Mouse (Mus musculus): Measurements from ENCODE around the gene Glrx5. TPM values are rescaled to one million over a fixed set of nuclear protein-coding genes. Genes with fewer than 3 reads are reported as not detected.

The Glrx5 gene
- polyA plus RNA-seq, 1 experiment from 2014 or later, result 148 TPM

GRCm38 (mm10) chr12:104997159-104997558, 35.3 kb upstream of the Glrx5 start:
- no peaks in the 10 kb centered on the region for H3K27me3 ChIP-seq
- no peak overlapping the region for H3K27ac ChIP-seq
- H3K4me3 ChIP-seq, result no peak overlapping the region
- H3K9me3 ChIP-seq (replicated peaks), result no peaks in the 10 kb centered on the region
- WGBS, result 88% methylated on average over 10 of the region's 10 CpGs
- H3K36me3 ChIP-seq (ENCODE audit: poor library complexity, severe bottlenecking), result no peaks in the 10 kb centered on the region
- ATAC-seq, result no peak
- no peak overlapping the region for H3K4me2 ChIP-seq
- no peak overlapping the region for H3K9ac ChIP-seq
- H3K4me1 ChIP-seq, result no peaks in the 10 kb centered on the region

- H3K27me3 ChIP-seq, result no peaks in the 10 kb centered on the region
- no peak overlapping the region for H3K4me2 ChIP-seq
- H3K27ac ChIP-seq, result no peak overlapping the region
- ATAC-seq, result no peak
- H3K9me3 ChIP-seq (replicated peaks), result no peaks in the 10 kb centered on the region
- H3K4me1 ChIP-seq, result no peaks in the 10 kb centered on the region
- H3K9ac ChIP-seq, result no peak overlapping the region
- WGBS, result 85% methylated on average over 10 of the region's 10 CpGs
- no peaks in the 10 kb centered on the region for H3K36me3 ChIP-seq (ENCODE audit: poor library complexity, severe bottlenecking)
- H3K4me3 ChIP-seq, result no peak overlapping the region
Measured at GRCm38 (mm10) chr12:104997641-104998293, 34.7 kb upstream of the Glrx5 start.

- peaks cover 6% of the 10 kb centered on the region; the same call in 1 of the 2 replicates for H3K4me1 ChIP-seq
- 47% methylated on average over 6 of the region's 6 CpGs for WGBS
- no peak overlapping the region for H3K4me3 ChIP-seq
- no peaks in the 10 kb centered on the region for H3K9me3 ChIP-seq (replicated peaks)
- H3K36me3 ChIP-seq (ENCODE audit: poor library complexity, severe bottlenecking), result no peaks in the 10 kb centered on the region
- no peak overlapping the region for H3K27ac ChIP-seq
- H3K9ac ChIP-seq, result no peak overlapping the region
- ATAC-seq, result no peak
- H3K4me2 ChIP-seq, result no peak overlapping the region
- no peaks in the 10 kb centered on the region for H3K27me3 ChIP-seq
Measured at GRCm38 (mm10) chr12:104998541-104998940, 33.9 kb upstream of the Glrx5 start.

- Histone ChIP-seq H3K9ac (no peak overlapping the region), H3K9me3 (replicated peaks) (no peaks in the 10 kb centered on the region), H3K4me2 (no peak overlapping the region), H3K27me3 (no peaks in the 10 kb centered on the region), H3K4me3 (no peak overlapping the region), H3K36me3 (ENCODE audit: poor library complexity, severe bottlenecking) (no peaks in the 10 kb centered on the region), H3K4me1 (peaks cover 6% of the 10 kb centered on the region; the same call in 1 of the 2 replicates), H3K27ac (no peak overlapping the region)
- WGBS, result 64% methylated on average over 8 of the region's 8 CpGs
- ATAC-seq, result no peak
Measured at GRCm38 (mm10) chr12:104999171-104999570, 33.3 kb upstream of the Glrx5 start.

GRCm38 (mm10) chr12:105000487-105001283, 31.8 kb upstream of the Glrx5 start:
- 80% methylated on average over 9 of the region's 9 CpGs for WGBS
- Histone ChIP-seq H3K9me3 (replicated peaks) (no peaks in the 10 kb centered on the region), H3K27ac (no peak overlapping the region), H3K4me1 (peaks cover 6% of the 10 kb centered on the region; the same call in 1 of the 2 replicates), H3K4me2 (no peak overlapping the region), H3K9ac (no peak overlapping the region), H3K36me3 (ENCODE audit: poor library complexity, severe bottlenecking) (no peaks in the 10 kb centered on the region), H3K27me3 (no peaks in the 10 kb centered on the region), H3K4me3 (no peak overlapping the region)
- no peak for ATAC-seq

GRCm38 (mm10) chr12:105001317-105001716, 31.2 kb upstream of the Glrx5 start:
- no peaks in the 10 kb centered on the region for H3K36me3 ChIP-seq (ENCODE audit: poor library complexity, severe bottlenecking)
- no peak overlapping the region for H3K27ac ChIP-seq
- no peak overlapping the region for H3K4me2 ChIP-seq
- 0 out of 2 replicates have a peak, but pooled peaks cover 3% of the 10 kb centered on the region for H3K27me3 ChIP-seq
- H3K4me1 ChIP-seq, result peaks cover 6% of the 10 kb centered on the region; the same call in 1 of the 2 replicates
- no peak overlapping the region for H3K4me3 ChIP-seq
- no peak overlapping the region for H3K9ac ChIP-seq
- ATAC-seq, result no peak
- 85% methylated on average over 9 of the region's 9 CpGs for WGBS
- no peaks in the 10 kb centered on the region for H3K9me3 ChIP-seq (replicated peaks)

- H3K36me3 ChIP-seq (ENCODE audit: poor library complexity, severe bottlenecking), result no peaks in the 10 kb centered on the region
- peaks cover 6% of the 10 kb centered on the region; the same call in 1 of the 2 replicates for H3K4me1 ChIP-seq
- no peak for ATAC-seq
- H3K27me3 ChIP-seq, result peaks cover 11% of the 10 kb centered on the region
- H3K27ac ChIP-seq, result no peak overlapping the region
- no peak overlapping the region for H3K4me3 ChIP-seq
- no peak overlapping the region for H3K4me2 ChIP-seq
- H3K9ac ChIP-seq, result no peak overlapping the region
- 67% methylated on average over 10 of the region's 10 CpGs for WGBS
- no peaks in the 10 kb centered on the region for H3K9me3 ChIP-seq (replicated peaks)
Measured at GRCm38 (mm10) chr12:105002340-105003132, 30.0 kb upstream of the Glrx5 start.

GRCm38 (mm10) chr12:105003158-105003557, 29.3 kb upstream of the Glrx5 start:
- Histone ChIP-seq H3K27me3 (peaks cover 18% of the 10 kb centered on the region), H3K9me3 (replicated peaks) (no peaks in the 10 kb centered on the region), H3K4me3 (no peak overlapping the region), H3K36me3 (ENCODE audit: poor library complexity, severe bottlenecking) (no peaks in the 10 kb centered on the region), H3K4me2 (no peak overlapping the region), H3K9ac (no peak overlapping the region), H3K4me1 (peaks cover 6% of the 10 kb centered on the region; the same call in 1 of the 2 replicates), H3K27ac (no peak overlapping the region)
- WGBS, result 45% methylated on average over 9 of the region's 9 CpGs
- no peak for ATAC-seq

GRCm38 (mm10) chr12:105003715-105004114, 28.8 kb upstream of the Glrx5 start:
- no peaks in the 10 kb centered on the region for H3K36me3 ChIP-seq (ENCODE audit: poor library complexity, severe bottlenecking)
- peaks cover 23% of the 10 kb centered on the region for H3K27me3 ChIP-seq
- H3K27ac ChIP-seq, result no peak overlapping the region
- H3K4me3 ChIP-seq, result no peak overlapping the region
- H3K9me3 ChIP-seq (replicated peaks), result no peaks in the 10 kb centered on the region
- no peak overlapping the region for H3K9ac ChIP-seq
- no peak overlapping the region for H3K4me2 ChIP-seq
- peaks cover 10% of the 10 kb centered on the region for H3K4me1 ChIP-seq
- ATAC-seq, result no peak
- 94% methylated on average over 3 of the region's 3 CpGs for WGBS

GRCm38 (mm10) chr12:105004956-105005714, 27.4 kb upstream of the Glrx5 start:
- H3K27ac ChIP-seq, result no peak overlapping the region
- 86% methylated on average over 22 of the region's 22 CpGs for WGBS
- no peaks in the 10 kb centered on the region for H3K9me3 ChIP-seq (replicated peaks)
- H3K27me3 ChIP-seq, result peaks cover 36% of the 10 kb centered on the region
- peaks cover 25% of the 10 kb centered on the region for H3K4me1 ChIP-seq
- ATAC-seq, result no peak
- no peak overlapping the region for H3K4me2 ChIP-seq
- H3K4me3 ChIP-seq, result no peak overlapping the region
- no peak overlapping the region for H3K9ac ChIP-seq
- H3K36me3 ChIP-seq (ENCODE audit: poor library complexity, severe bottlenecking), result no peaks in the 10 kb centered on the region

- no peaks in the 10 kb centered on the region for H3K36me3 ChIP-seq (ENCODE audit: poor library complexity, severe bottlenecking)
- no peak overlapping the region for H3K4me3 ChIP-seq
- H3K27me3 ChIP-seq, result peaks cover 41% of the 10 kb centered on the region
- H3K4me1 ChIP-seq, result peaks cover 26% of the 10 kb centered on the region
- H3K9me3 ChIP-seq (replicated peaks), result no peaks in the 10 kb centered on the region
- no peak overlapping the region for H3K27ac ChIP-seq
- WGBS, result 67% methylated on average over 2 of the region's 2 CpGs
- H3K9ac ChIP-seq, result no peak overlapping the region
- no peak overlapping the region for H3K4me2 ChIP-seq
- no peak for ATAC-seq
Measured at GRCm38 (mm10) chr12:105005715-105005972, 26.8 kb upstream of the Glrx5 start.
